Mouse (Mus musculus): ENCODE measurements around the gene Jhy.

Jhy gene

DNA sequence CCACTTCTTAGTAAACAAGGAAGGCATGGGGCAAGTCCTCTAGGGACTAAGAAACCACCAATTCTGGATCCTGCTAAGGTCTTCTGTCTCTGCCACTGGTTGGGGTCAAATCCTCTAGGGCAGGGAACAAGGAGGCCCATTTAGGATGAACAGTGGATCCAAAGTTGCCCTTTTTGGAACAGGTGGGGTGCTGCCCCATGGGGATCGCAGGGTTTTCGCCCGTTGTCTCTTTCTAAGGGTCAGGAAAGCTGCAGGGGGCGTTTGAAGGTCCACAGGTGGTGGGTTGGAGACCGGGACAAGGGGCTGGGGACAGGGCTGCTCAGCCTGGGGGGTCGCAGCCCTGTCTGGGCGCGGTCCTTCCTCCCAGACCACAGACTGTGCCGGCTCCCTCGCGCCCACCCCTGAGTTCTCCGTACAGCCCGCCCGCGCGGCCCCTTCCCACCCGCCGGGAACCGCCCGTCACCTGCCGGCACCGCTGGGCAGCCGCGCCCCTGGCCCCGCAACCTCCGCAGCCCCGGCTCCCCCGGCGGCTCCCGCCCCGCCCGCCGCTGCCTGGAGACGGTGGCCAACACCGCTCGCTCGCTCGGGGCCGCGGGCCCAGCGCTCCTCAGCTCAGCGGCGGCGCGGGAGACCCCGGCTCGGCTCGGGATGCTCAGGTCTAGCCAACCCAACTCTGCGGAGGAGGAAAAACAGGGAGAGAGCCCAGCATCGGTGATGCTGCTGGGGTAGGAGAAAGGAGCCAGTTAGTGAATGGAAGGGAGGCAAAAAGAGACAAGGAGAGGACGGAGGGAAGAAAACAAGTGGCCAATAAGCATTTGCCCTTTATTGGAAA lies at the start of gene Jhy:
Gene Jhy, minus strand, starts transcription at position 533 of the 832 bp plus-strand sequence.
- 3% methylated on average over 51 of the region's 51 CpGs for WGBS

DNA sequence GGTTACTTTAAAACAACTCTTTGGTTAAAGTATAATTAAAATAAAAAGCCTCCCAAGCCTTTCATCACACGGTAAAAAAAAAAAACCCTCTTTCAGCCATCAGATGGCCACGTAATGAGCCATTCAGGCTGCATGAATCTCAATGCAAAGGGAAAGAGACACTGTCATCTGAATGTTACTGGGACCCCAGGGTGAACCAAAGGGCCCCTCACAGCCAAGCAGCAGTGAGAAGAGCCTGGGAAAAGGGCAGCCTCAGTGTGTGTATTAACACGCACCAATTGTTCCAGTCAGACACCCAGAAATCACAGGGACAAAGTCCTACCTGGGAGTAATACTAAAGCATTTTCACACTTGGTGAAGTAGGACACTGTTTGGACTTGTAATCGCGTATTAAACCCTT lies 48.5 kb upstream of the Jhy start:
- 69% methylated on average over 5 of the region's 5 CpGs for WGBS

DNA sequence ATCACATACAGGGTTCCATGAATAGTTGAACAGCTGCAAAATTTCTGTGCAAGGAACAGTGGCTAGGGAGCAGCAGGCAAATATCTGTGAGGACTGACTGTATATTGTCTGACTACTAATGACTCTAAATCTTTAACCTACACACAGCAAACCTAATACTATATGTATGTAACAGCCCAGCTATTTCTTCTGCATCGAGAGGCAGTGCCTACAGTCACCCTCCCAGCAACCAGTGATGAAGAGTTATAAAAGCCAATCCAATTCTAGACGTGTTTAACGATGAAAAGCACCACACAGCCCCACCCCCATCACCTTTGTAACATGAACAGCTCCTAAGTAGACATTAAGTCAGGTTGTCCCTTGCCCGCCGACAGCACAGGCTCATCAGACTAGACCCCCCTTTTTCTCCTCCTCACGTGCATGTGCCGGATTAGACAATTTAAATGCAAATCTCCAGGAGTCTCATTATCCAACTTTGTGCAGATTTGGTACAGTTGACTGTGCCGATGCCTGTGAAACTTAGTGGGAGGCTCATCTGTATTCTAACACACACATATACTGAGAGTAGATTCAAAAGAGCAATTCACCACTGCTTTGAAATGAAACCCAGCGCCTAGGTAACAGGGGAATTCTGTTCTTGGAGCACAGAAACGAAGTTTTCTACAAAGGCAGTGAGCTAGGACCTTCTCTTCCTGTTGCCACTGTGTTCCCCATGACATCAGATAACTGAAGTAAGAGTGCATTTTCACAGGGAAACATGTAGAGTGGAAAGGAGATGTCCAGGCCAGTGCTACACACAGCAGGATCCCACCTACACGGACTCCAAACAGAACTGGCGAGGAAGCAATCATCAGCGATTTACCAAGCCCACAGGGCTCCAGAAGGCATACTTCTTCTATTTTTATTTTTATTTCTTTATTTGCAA lies 47.9 kb upstream of the Jhy start:
- WGBS, result 27% methylated on average over 13 of the region's 13 CpGs

DNA sequence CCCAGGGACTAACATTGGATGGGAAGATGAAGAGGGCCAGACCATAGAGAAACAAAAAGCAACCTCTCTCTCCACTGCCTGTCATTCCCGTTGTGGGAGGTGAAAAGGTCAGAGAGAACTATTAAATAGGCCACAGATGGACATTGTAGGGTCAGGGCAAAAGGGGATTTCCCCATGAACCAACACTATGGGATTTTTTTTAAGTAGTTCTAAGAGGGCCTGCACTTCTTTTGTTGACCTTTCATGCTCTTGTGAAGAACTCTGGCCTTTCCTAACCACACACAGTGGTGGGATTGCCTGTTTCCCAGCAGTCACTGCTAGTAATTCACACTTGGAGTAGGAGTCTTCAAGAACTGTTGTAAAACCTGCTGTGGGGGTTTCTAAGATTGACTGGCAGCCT lies 43.9 kb upstream of the Jhy start:
- 53% methylated on average over 1 of the region's 1 CpGs for WGBS

DNA sequence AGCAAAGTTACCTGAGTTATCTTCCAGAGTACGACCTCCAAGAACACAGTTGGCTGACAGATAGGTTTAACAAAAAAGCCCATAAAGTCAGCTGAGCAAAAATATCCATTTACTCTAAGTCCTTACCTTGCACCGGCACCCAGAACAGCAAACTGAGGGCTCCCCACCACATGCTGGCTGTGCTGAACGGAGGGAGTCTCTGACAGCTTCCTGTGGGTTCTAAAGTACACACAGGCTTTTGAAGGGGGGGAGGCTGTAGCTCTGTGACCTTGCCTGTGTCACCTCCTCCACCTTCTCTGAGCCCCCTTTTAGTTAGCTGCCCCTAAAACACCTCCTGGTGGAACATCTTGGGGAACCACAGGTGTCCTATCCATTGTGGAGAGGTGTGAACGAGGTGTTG lies 40.5 kb upstream of the Jhy start, which contains the start of gene Crtam:
Gene Crtam, minus strand, starts transcription at position 214 of the 400 bp plus-strand sequence.
- WGBS, result 77% methylated on average over 4 of the region's 4 CpGs

DNA sequence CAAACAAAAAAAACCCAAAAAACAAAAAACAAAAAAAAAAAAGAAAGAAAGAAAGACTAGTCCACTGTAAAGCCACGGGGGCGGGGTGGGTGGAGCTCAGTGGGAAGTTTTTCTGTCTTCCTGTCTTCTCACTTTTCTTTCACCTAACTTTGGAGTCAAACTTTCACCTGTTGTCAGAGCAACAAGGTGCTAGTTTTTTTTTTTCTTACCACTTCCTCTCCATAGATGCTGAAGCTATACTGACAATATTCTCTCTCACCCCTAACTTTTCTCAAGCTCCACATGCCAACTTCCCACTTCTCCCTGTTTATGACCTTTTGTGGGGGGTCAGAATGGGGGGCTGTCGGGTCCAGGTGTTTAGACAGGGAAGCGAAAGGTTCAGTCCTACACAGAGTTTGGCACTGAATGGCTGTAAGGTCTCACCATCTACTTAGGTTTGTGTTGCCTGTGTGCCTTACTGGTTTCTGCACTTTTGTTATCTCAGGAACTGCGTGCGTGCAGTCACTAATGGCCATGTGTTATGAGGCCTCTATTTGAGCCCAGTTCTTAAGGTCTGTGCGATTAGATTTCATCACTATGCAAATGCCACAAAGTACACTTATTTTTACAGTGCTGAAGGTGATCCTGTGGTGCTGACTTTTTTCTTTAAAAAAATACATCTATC lies 33.3 kb upstream of the Jhy start:
- 88% methylated on average over 7 of the region's 7 CpGs for whole genome bisulfite sequencing

DNA sequence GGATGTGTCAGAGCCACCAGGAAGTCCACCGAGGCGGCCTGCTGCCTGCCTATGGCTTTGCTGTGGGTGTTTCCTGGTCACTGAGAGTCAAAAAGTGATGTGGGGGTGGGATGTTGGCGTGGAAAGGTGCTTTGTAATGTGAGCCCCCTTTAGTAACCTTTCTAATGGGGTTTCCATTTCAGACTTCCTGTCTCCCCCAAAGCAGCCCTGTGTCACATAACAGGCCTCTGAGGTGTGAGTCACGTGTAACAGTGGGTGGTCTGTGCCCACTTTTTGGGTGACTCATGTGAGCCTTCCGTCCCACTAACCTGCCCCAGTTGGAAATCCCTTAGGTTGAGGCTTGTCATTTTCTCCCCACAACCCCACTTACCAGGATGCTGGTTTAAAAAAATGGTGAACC lies 30.2 kb upstream of the Jhy start:
- WGBS, result 77% methylated on average over 5 of the region's 5 CpGs

DNA sequence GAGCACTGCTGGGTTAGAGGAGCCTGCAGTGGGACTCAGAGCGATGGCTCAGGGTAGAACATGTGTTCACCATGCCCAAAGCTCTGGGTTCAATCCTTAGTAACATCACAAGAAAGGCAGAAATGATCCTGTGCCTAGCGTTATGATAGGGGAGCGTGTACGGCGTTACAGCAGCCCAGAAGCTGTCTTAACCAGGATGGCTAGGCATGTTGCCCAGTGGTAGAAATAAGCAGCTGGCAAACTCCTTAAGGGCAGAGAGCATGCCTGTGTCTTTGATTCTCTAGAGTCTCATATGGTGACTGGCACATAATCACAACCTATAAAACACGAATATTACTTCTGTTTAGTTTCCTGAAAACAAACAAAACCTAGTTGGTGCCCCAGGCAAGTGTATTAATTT lies 27.6 kb upstream of the Jhy start:
- WGBS, result 83% methylated on average over 6 of the region's 6 CpGs

DNA sequence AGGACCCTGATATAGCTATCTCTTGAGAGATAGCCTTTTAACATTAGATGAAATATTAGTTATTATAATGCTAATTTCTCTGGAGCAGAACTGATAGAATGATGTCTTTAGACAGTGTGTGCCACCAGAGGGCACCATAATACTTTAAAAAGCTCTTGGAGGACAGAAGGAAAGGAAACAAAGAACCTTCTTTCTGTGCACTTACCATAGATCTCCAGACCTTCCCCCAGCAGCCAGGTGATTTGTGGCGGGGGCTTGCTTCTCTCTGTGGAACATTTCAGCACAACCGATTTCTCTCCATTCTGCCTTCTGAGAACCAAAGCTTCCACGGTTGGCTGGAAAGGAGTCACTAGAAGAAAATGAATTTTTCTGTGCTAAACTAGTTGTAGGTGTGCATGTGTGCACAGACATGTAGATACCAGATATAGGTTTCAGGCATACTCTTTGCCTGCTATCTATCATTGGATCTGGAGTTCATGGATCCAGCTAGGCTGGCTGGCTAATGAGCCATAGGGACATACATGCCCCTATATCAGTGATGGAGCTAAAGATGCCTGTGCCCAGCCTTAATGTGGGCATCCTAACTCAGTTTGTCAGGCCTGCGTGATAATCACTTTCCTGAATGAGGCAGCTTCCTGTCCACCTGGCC lies 26.1 kb upstream of the Jhy start:
- WGBS, result 32% methylated on average over 4 of the region's 4 CpGs

DNA sequence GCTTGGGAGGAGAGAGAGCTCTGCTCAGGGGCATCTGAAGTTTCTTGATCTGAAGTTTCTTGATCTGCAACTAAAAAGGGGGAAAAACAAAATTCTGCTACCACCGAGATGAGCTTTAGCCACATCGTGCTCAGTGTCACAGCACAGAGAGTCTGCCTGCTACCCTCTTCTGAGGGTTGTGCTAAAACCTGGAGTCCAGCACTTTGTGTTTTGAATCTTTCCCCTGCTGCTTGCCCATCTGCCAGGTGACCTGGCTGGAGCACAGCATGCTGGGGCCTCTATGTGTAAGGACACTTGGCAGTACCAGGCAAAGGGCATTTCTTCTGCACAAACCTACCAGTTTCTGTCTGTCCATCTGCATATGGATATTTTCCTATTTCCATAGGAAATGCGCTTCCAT lies 20.4 kb upstream of the Jhy start:
- 84% methylated on average over 3 of the region's 3 CpGs for WGBS

DNA sequence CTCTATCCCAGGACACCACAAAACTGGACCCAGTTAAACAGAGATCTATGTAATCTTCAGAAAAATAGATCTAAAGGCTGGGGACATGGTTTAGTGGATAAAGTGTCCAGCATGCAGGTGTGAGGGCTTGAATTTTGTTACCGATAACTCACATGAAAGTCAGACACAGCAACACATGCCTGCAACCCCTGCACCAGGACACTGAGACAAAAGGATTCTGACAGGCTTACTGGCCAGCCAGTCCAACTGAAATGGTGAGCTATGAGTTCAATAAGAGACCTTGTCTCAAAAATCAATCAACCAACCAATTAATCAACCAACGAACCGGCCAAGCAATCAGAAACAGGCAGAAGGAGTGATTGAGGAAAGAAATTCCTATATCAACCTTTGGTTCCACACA lies 19.8 kb upstream of the Jhy start:
- WGBS, result 93% methylated on average over 3 of the region's 3 CpGs

DNA sequence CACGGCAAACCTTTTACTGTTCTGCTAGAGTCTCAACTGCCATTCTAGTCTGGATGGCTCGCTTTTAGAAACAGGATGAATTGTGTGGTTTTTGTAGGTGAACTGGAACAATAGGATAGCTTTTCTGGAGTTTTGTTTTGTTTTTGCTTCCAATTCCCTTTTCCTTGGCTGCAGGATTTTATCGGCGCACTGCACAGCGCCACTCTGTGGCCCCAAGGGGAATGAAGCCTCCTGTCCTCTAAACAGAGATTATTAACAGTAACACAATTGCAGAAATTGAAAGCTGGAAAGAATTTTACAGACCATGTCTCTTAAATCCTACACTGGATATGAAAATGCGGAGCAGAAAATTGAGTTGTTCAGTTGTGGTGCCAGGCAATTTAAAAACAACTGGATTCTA lies 18.6 kb upstream of the Jhy start:
- WGBS, result 34% methylated on average over 6 of the region's 6 CpGs

DNA sequence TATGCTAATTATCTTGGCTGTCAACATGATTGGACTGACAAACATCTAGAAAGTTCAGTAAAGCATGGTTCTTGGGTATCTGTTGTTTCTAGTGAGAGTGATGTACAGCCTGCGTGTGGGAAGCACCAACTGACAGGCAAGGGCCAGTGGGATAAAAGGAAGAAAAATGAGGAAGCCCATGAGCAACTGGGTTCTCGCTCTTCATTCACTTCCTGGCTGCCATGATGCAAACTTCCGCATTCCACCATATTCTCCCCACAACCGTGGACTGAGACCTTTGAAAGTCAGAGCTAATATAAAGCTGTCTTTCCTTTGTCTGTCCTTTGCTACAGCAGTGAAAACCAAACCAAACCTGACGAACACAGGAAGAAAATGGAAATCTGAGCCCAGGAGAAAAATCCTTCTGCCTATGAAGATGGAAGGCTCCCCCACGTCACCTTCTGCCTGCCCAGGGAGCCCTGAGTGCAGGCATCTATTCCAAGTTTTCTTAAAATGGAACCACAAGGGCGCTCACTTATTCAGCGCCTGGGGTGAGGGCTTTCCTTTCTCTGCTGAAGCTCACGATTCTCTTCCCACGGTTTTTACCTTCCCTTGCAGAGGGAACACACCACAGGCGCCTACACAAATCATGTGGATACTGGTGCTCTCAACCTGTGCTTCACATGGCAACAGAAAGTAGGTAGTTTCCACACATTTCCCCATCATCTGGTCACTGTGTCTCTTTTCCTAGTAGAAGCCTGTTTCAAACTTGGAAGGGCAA lies 10.3 kb upstream of the Jhy start:
- WGBS, result 63% methylated on average over 11 of the region's 11 CpGs

DNA sequence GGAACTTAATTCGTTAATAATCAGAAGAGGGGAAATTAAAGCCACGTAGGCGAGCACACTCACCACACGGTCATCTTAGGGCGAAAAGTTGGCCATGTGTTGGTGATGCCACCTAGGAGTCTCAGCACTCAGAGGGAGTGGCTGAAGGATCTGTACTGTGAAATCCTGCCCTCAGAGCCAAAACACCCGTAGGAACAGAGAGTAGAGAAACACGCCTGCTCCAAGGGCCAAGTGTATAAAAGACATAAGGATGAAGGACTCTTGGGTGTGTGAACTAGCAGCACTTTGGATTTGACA lies 448 bp upstream of the Jhy start:
- 39% methylated on average over 7 of the region's 7 CpGs for WGBS

DNA sequence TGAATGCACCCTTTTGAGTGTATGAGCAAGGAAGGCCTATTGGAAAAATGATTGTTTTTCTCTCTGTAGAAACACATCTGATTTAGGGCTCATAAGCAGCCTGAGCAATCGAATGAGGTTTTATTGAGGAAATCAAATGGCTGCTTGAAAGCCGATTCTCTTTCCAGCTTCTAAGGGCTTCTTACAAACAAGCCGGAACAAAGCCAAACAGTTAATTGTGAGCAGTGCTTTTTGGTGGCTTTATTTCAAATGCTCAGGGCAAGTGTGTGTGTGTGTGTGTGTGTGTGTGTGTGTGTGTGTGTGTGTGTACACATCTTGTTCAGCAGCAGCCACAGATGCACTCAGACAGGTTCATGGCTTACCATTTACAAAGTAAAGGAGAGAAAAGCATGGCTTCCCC lies 2.5 kb downstream of the Jhy start:
- WGBS, result 71% methylated on average over 3 of the region's 3 CpGs

DNA sequence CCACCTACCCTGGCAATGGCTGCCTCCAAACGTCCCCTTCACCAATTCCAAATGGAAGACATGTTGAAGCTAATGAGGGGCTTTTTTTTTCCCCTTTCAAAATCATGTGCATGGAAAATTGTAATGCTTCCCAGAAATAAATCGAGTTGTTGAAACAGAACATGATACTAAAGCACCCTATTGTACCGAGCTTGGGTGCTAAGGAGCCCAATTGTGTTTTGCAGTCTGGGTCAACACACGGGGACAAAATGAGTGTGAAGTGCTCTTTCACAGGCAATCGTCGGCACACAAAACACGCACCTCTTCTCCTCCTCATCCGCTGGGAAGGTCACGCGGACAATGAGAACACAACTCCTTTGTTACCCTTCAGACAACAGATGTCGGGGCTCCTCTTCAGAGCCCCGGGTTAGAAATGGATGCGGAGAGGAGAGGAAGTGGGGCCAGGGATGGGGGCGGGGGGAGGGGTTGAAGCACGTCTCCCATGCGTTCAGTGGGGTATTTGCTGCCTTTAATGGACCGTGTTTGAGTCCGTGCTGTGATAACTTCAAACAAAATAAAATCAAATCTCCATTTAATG lies 14.8 kb downstream of the Jhy start:
- 42% methylated on average over 18 of the region's 18 CpGs for WGBS

DNA sequence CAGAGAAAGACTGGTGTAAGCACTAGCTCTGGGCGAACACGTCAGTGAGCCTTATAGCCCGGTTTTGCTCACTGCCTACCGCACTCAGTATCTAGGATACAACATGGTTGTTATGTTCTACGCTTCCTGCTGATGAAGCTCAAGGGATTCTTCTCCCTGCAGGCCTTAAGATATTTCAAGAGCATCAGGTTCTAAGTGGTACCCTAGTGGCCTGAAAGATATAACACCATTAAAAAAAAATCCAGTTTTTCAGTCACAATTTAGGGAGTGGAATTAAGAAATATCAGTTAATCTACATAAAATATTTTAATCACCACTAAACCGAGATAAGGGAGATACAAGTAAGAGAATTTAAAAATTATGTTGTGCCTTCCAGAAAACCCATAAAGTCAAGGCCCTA lies 15.4 kb downstream of the Jhy start:
- 93% methylated on average over 6 of the region's 6 CpGs for WGBS

DNA sequence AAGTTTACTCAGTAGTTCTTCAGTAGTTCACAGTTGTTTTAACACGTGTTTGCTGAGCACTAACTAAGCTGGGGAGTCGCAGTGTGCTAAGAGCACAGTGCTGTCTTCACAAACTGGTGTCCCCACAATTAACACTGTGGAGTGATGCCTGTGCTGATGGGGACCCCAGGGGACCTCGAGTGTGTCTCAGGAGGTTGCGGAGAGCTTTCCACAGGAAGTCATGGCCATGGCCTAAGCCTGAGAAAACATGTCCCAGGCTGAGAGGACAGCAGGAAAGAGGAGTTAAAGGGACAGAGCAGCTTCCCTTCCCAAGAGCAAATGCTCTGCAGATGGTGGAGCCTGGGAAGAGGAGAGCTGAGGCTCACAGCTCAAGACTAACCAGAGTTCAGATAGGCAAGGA lies 16.8 kb downstream of the Jhy start:
- WGBS, result 69% methylated on average over 4 of the region's 4 CpGs

DNA sequence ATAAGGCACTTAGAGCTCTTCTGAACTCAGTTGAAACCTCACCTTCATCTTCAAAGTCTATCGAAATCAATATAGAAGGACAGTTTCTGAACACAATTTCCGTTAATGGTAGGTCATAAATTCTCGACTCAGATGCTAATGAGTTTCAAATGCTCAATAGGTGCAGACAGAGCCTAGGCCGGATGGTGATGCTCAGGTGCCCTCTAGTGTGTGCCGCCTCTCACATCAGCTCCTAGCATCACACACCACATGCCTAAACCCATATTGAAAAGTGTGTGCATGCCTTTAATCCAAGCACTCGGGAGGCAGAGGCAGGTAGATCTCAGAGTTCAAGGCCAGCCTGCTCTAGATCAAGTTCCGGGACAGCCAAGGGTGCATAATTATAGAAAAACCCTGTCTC lies 26.5 kb downstream of the Jhy start:
- 75% methylated on average over 7 of the region's 7 CpGs for WGBS

DNA sequence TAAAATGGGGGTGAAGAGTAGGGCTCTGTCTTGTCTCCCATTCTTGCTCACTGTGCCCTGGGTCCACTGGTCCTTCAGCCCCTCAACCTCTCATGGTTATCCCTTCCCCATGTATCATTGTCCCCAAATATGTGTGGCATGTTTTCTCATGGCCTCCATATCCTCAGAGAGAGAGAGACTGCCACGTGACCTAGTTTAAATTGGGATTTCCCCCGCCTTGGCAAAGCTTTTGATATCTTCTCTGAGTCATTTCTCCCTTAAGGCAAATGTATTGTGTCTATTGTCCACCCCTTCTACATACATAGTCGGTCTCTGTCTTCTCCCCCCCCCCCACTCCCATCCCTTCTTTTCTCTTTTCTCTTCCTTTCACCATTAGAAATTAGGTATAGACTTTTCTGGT lies 30.6 kb downstream of the Jhy start:
- 68% methylated on average over 3 of the region's 3 CpGs for WGBS
